Mouse (Mus musculus): ENCODE data around the gene Prkcb. TPM values are rescaled to one million over a fixed set of nuclear protein-coding genes. Genes with fewer than 3 reads are reported as not detected.
A peak's percentile ranks its signal among the peaks of the same experiment; 100 is the strongest.

Gene Prkcb
- polyA plus RNA-seq, 1 experiment = 6.1 TPM

GRCm38 (mm10) chr7:122570407-122570806, 281.9 kb downstream of the Prkcb start:
- no peaks in the 10 kb centered on the region for H3K27me3 ChIP-seq (replicated peaks; ENCODE audit: control insufficient read depth, insufficient read depth, low read length)
- no peaks in the 10 kb centered on the region for H3K36me3 ChIP-seq (ENCODE audit: control insufficient read depth, insufficient read depth, low read length)
- TF ChIP-seq CTCF (conservative IDR thresholded peaks at IDR 0.05; ENCODE audit: insufficient read depth, insufficient read length, low read depth, low read length) = no peak
- TF ChIP-seq POLR2A (IDR thresholded peaks at IDR 0.05; ENCODE audit: low read depth, low read length) = no peak
- H3K27ac ChIP-seq (ENCODE audit: insufficient read depth, low read depth, low read length) = no peak overlapping the region
- 56% methylated on average over 4 of the region's 4 CpGs for WGBS
- no peak overlapping the region for H3K4me3 ChIP-seq (ENCODE audit: insufficient read depth, low read depth, low read length)
- DNase-seq = peak; percentile 9
- 0 out of 2 replicates have a peak, but pooled peaks cover 2% of the 10 kb centered on the region for H3K4me1 ChIP-seq (ENCODE audit: control insufficient read depth, insufficient read depth, low read length)

GRCm38 (mm10) chr7:122573101-122573635, 284.6 kb downstream of the Prkcb start:
- H3K27me3 ChIP-seq (replicated peaks; ENCODE audit: control insufficient read depth, insufficient read depth, low read length) = no peaks in the 10 kb centered on the region
- H3K4me3 ChIP-seq (ENCODE audit: insufficient read depth, low read depth, low read length) = no peak overlapping the region
- no peak overlapping the region for H3K27ac ChIP-seq (ENCODE audit: insufficient read depth, low read depth, low read length)
- no peaks in the 10 kb centered on the region for H3K4me1 ChIP-seq (ENCODE audit: control insufficient read depth, insufficient read depth, low read length)
- no peaks in the 10 kb centered on the region for H3K36me3 ChIP-seq (ENCODE audit: control insufficient read depth, insufficient read depth, low read length)
- WGBS = 72% methylated on average over 3 of the region's 3 CpGs
- DNase-seq = no peak
- TF ChIP-seq CTCF (conservative IDR thresholded peaks at IDR 0.05; ENCODE audit: insufficient read depth, insufficient read length, low read depth, low read length) (no peak), POLR2A (IDR thresholded peaks at IDR 0.05; ENCODE audit: low read depth, low read length) (no peak)

- Histone ChIP-seq H3K4me1 (ENCODE audit: control insufficient read depth, insufficient read depth, low read length) (no peaks in the 10 kb centered on the region), H3K27ac (ENCODE audit: insufficient read depth, low read depth, low read length) (no peak overlapping the region), H3K27me3 (replicated peaks; ENCODE audit: control insufficient read depth, insufficient read depth, low read length) (no peaks in the 10 kb centered on the region), H3K36me3 (ENCODE audit: control insufficient read depth, insufficient read depth, low read length) (no peaks in the 10 kb centered on the region), H3K4me3 (ENCODE audit: insufficient read depth, low read depth, low read length) (no peak overlapping the region)
- no peak for DNase-seq
- no peak for TF ChIP-seq POLR2A (IDR thresholded peaks at IDR 0.05; ENCODE audit: low read depth, low read length)
- TF ChIP-seq CTCF (conservative IDR thresholded peaks at IDR 0.05; ENCODE audit: insufficient read depth, insufficient read length, low read depth, low read length) = no peak
- 73% methylated on average over 7 of the region's 7 CpGs for WGBS
Observed at GRCm38 (mm10) chr7:122574418-122574817, 285.9 kb downstream of the Prkcb start.

GRCm38 (mm10) chr7:122575056-122575455, 286.5 kb downstream of the Prkcb start:
- Histone ChIP-seq H3K4me3 (ENCODE audit: insufficient read depth, low read depth, low read length) (no peak overlapping the region), H3K4me1 (ENCODE audit: control insufficient read depth, insufficient read depth, low read length) (no peaks in the 10 kb centered on the region), H3K36me3 (ENCODE audit: control insufficient read depth, insufficient read depth, low read length) (no peaks in the 10 kb centered on the region), H3K27ac (ENCODE audit: insufficient read depth, low read depth, low read length) (no peak overlapping the region), H3K27me3 (replicated peaks; ENCODE audit: control insufficient read depth, insufficient read depth, low read length) (no peaks in the 10 kb centered on the region)
- no peak for DNase-seq
- TF ChIP-seq CTCF (conservative IDR thresholded peaks at IDR 0.05; ENCODE audit: insufficient read depth, insufficient read length, low read depth, low read length) (no peak), POLR2A (IDR thresholded peaks at IDR 0.05; ENCODE audit: low read depth, low read length) (no peak)
- 90% methylated on average over 5 of the region's 5 CpGs for WGBS

GRCm38 (mm10) chr7:122575506-122575905, 287.0 kb downstream of the Prkcb start:
- no peaks in the 10 kb centered on the region for H3K4me1 ChIP-seq (ENCODE audit: control insufficient read depth, insufficient read depth, low read length)
- no peaks in the 10 kb centered on the region for H3K27me3 ChIP-seq (replicated peaks; ENCODE audit: control insufficient read depth, insufficient read depth, low read length)
- TF ChIP-seq POLR2A (IDR thresholded peaks at IDR 0.05; ENCODE audit: low read depth, low read length) (no peak), CTCF (conservative IDR thresholded peaks at IDR 0.05; ENCODE audit: insufficient read depth, insufficient read length, low read depth, low read length) (no peak)
- no peak overlapping the region for H3K4me3 ChIP-seq (ENCODE audit: insufficient read depth, low read depth, low read length)
- H3K36me3 ChIP-seq (ENCODE audit: control insufficient read depth, insufficient read depth, low read length) = no peaks in the 10 kb centered on the region
- 28% methylated on average over 8 of the region's 8 CpGs for WGBS
- no peak overlapping the region for H3K27ac ChIP-seq (ENCODE audit: insufficient read depth, low read depth, low read length)
- no peak for DNase-seq

- no peak overlapping the region for H3K4me3 ChIP-seq (ENCODE audit: insufficient read depth, low read depth, low read length)
- no peak for DNase-seq
- no peak overlapping the region for H3K27ac ChIP-seq (ENCODE audit: insufficient read depth, low read depth, low read length)
- H3K36me3 ChIP-seq (ENCODE audit: control insufficient read depth, insufficient read depth, low read length) = no peaks in the 10 kb centered on the region
- no peak for TF ChIP-seq POLR2A (IDR thresholded peaks at IDR 0.05; ENCODE audit: low read depth, low read length)
- TF ChIP-seq CTCF (conservative IDR thresholded peaks at IDR 0.05; ENCODE audit: insufficient read depth, insufficient read length, low read depth, low read length) = no peak
- no peaks in the 10 kb centered on the region for H3K27me3 ChIP-seq (replicated peaks; ENCODE audit: control insufficient read depth, insufficient read depth, low read length)
- 86% methylated on average over 4 of the region's 4 CpGs for WGBS
- no peaks in the 10 kb centered on the region for H3K4me1 ChIP-seq (ENCODE audit: control insufficient read depth, insufficient read depth, low read length)
Observed at GRCm38 (mm10) chr7:122577571-122577970, 289.0 kb downstream of the Prkcb start.

GRCm38 (mm10) chr7:122579461-122580157, 291.1 kb downstream of the Prkcb start:
- 73% methylated on average over 7 of the region's 7 CpGs for WGBS
- Histone ChIP-seq H3K4me1 (ENCODE audit: control insufficient read depth, insufficient read depth, low read length) (no peaks in the 10 kb centered on the region), H3K4me3 (ENCODE audit: insufficient read depth, low read depth, low read length) (no peak overlapping the region), H3K27me3 (replicated peaks; ENCODE audit: control insufficient read depth, insufficient read depth, low read length) (no peaks in the 10 kb centered on the region), H3K27ac (ENCODE audit: insufficient read depth, low read depth, low read length) (no peak overlapping the region), H3K36me3 (ENCODE audit: control insufficient read depth, insufficient read depth, low read length) (no peaks in the 10 kb centered on the region)
- TF ChIP-seq POLR2A (IDR thresholded peaks at IDR 0.05; ENCODE audit: low read depth, low read length) = no peak
- DNase-seq = no peak
